Mouse (Mus musculus) lung, adult 18-20 months (tissue): ENCODE results near the gene Rpl7a.
"Not testable (repeated sequence)": the region's sequence is repeated elsewhere in the genome, so short reads cannot be mapped to it uniquely, and the experiment has no call there.

Source experiments
- DNase-seq, 2 experiments: peaks; one replicate each; pipeline ENCODE4 v3.0.0; 2022; ENCODE audit warnings: mixed read lengths in 2 of 2

The Rpl7a gene

GRCm38 (mm10) chr2:26910124-26910993 is at the start of gene Rpl7a, which contains the start of gene Med22:
Gene Rpl7a, plus strand, starts transcription at chr2:26910764.
Gene Med22, minus strand, starts transcription at chr2:26910677.
- peak; percentile 99 for DNase-seq

- no peak for DNase-seq
Observed at GRCm38 (mm10) chr2:26862856-26863255, 47.7 kb upstream of the Rpl7a start.

GRCm38 (mm10) chr2:26864879-26865278 is 45.7 kb upstream of the Rpl7a start, which contains the start of gene Abo:
Gene Abo, minus strand, starts transcription at chr2:26864979.
- DNase-seq, result no peak

GRCm38 (mm10) chr2:26870666-26871065 is 39.9 kb upstream of the Rpl7a start:
- DNase-seq, result no peak

- DNase-seq, result no peak
Observed at GRCm38 (mm10) chr2:26878571-26878970, 32.0 kb upstream of the Rpl7a start.

- DNase-seq, result not testable (repeated sequence)
Observed at GRCm38 (mm10) chr2:26885541-26885940, 25.0 kb upstream of the Rpl7a start.

GRCm38 (mm10) chr2:26886170-26886569 is 24.4 kb upstream of the Rpl7a start:
- not testable (repeated sequence) for DNase-seq

GRCm38 (mm10) chr2:26895898-26896297 is 14.7 kb upstream of the Rpl7a start:
- DNase-seq, result no peak

- no peak for DNase-seq
Observed at GRCm38 (mm10) chr2:26900731-26901130, 9.8 kb upstream of the Rpl7a start.

- DNase-seq, result no peak
Observed at GRCm38 (mm10) chr2:26901834-26902400, 8.6 kb upstream of the Rpl7a start.

- DNase-seq, result peak; percentile 96 to 97
Observed at GRCm38 (mm10) chr2:26902467-26903220, 7.9 kb upstream of the Rpl7a start, which contains the start of gene Surf6. Gene Surf6, minus strand, starts transcription at chr2:26902879.

- no peak for DNase-seq
Observed at GRCm38 (mm10) chr2:26903311-26903710, 7.3 kb upstream of the Rpl7a start.

- DNase-seq, result no peak
Observed at GRCm38 (mm10) chr2:26905936-26906335, 4.6 kb upstream of the Rpl7a start.

- DNase-seq, result no peak
Observed at GRCm38 (mm10) chr2:26906431-26906830, 4.1 kb upstream of the Rpl7a start.

GRCm38 (mm10) chr2:26907109-26907508 is 3.5 kb upstream of the Rpl7a start:
- peak in 1 of 2 experiments; percentile 59 for DNase-seq

- no peak for DNase-seq
Observed at GRCm38 (mm10) chr2:26908710-26909386, 1.7 kb upstream of the Rpl7a start.

- DNase-seq, result no peak
Observed at GRCm38 (mm10) chr2:26909387-26909784, 1.2 kb upstream of the Rpl7a start.

GRCm38 (mm10) chr2:26910994-26911765 is 616 bp downstream of the Rpl7a start:
- peak in 1 of 2 experiments; percentile 41 for DNase-seq

- DNase-seq, result no peak
Observed at GRCm38 (mm10) chr2:26912253-26912770, 1.7 kb downstream of the Rpl7a start.

GRCm38 (mm10) chr2:26913416-26914147 is 3.0 kb downstream of the Rpl7a start:
- no peak for DNase-seq
